Mouse (Mus musculus): ENCODE measurements around the gene Slc2a8.

Gene Slc2a8

DNA sequence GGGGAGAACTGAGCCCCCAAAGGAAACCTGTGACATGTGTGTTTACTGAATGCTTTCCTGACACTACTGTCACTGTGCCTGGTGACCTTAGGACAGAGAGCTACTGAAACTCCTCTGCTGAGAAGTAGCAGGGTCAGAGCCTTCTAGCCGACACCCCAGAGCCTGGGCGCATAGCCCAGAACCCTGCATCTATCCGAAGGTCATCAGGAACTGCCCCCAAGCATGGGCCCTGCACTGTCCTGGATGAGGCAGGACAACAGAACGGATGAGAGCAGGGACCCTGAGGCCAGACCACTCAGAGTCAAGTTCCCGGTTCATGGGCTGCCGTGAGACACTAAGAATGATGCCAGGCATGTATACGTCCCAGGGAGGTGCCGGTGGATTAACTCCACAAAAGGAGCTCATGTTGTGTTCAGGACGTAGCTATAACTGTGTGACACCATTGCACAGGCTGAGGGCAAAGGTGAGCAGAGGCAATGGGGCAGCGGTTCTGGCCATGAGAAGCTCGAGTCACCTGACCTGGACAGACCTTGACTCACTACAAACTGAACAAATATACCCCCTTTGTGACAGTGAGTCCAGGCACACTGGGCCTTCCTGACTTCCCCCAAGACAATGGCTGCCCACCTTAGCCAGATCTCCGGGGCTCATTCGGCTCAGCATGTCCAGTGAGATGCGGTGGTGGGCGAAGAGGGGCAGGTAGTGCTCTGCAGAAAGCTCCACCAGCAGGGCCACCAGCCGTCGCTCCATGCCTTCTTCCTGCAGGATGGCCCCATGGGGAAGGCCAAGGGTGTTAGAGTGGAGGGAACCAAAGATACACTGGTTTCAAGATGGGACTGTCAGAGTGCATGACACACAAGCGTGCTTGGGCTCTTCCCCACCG lies 52.7 kb downstream of the Slc2a8 start:
- no peak for DNase-seq (ENCODE audit: low spot score)

DNA sequence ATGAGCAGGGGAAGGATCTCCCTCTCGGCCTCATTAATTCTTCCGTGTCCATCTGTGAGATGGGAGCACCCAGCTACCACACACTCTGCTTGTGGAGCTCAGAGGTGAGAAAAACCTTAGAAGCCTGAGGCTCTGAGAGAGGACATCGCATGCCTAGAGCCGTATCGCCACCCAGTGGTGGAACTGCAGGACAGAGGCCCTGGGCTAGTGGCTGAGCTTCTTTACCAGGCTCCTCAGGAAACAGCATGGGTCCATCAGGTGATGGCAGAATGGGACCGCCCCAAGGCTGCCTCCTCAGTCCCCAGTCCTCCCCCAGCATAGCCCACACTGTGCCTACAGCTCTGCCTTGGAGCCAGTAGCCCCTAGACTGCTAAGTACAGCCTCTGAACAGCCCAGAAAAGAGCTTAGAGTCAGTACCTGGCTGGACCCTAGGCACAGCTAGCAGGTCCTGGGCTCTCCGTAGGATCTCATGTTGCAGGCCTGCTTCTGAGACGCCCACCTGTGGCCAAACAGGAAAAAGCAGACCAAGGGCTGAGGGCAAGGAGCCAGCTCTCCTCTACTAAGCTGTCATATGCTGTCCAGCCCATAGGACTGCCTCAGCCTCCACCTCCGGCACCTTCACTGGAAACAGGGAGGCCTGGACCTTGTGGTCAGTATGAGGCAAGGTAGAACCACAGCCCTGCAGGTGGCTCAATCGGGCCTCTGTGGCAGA lies 53.5 kb downstream of the Slc2a8 start:
- no peak for DNase-seq (ENCODE audit: low spot score)

DNA sequence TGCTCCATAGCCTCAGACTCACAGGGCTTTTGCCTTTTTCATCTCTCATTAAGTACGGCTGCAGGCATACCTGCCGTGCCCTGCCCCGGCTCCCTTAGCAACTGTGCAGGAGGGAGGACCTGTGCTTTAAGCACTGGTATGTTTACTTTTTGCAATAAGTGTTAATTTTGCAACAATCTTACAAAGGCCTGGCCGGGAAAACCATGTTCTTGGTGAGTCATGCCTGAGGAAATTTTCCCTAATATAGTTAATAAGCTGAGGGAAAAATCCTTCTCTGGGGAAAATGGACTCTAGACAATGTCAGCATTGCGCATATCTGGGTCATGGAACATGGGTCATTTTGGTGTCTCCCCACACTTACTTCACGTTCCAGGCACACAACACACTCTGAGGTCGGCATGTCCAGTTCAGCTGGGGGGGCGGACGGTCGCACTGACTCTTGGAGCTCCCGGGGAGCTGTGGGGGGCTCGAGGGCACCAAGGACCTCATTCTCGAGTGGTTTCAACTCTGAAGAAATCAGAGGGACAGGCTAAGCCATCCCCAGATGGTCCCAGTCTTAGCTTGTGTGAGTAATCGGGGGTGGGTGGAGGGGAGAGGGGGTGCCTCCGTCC lies 54.2 kb downstream of the Slc2a8 start:
- DNase-seq (ENCODE audit: low spot score) = no peak

DNA sequence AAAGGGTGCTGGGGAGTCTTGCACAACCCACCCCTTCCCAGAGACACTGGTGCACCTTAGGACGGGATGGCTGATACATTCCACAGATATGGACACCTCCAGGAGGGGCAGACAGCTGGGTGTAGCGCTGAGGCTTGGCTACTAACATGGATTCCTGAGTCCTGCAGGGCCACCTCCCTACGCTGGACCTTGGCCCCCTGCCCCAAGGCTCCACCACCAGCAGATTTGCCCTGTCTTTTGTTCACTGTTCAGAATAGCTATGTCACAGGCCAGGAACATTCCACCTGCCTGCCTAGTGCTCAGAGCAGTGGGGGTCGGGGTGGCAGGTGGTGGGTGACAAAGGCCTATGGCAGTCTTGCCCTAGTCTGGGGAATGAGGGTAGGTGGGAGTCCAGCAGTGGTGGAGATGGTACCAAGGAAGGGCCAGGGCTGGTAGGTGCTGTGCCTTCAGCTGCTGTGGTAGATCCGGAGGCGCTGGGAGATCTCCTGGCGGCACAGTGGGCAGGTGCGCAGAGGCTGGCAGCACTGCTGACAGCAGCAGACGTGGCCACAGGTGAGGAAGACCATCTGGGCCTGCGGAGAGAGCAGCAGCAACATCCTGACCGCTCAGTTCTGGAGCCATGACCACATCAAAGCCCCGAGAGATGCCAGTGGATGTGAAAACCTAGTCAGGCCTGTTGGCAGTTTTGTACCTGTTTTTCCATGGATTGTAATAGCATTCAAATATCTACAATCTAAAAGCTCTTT lies 55.4 kb downstream of the Slc2a8 start:
- DNase-seq (ENCODE audit: low spot score) = no peak

DNA sequence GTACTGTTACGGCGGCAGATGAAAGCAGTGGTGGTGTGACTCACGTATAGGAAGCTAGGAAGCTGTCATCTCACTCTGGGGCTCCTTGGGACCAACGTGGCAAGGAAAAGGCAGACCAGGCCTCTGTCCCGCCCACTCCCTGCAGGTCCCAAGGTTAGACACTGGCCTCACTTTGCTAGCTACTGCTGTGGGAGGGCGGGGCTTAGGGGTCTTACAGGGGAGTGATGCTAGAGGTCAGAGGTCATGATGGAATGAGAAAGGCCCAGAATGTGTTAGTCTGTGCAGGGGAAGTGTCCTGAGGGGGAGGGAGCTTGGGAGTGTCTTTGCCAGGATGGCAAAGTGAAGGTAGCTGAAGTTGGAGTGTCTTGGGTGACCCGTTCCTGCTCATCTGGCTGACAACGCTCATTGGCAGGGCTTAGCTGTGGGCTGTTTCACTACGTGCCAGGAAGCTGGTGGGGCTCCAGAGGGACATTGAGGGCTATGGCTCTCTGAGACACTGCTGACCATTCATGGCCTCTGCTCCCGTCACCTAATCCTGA lies 57.5 kb downstream of the Slc2a8 start:
- no peak for DNase-seq (ENCODE audit: low spot score)

DNA sequence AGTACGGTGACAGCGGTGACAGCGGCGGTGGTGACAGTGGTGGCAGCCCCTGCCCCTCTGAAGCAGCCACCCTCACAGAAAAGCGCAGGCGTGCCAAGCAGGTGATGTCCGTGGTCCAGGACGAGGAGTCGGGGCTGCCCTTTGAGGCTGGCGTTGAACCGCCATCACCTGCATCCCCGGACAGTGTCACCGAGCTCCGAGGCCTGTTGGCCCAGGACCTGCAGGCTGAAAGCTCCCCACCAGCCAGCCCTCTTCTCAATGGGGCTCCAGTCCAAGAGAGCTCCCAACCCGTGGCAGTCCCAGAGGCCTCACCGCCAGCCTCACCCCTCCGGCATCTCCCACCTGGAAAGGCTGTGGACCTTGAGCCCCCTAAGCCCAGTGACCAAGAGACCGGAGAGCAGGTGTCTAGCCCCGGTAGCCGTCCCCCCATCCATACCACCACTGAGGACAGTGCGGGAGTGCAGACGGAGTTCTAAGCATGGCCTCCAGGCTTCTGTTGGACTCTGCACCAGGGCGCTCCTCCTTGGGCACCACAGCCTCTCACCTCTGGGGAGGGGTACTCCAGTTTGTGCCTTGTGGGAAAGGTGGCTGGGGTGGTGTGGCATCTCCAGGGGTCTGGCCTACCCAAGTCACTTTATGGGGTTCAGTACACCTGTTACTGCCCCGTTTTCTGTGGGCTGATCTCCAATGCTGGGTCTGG lies 58.2 kb downstream of the Slc2a8 start:
- no peak for DNase-seq (ENCODE audit: low spot score)
